Mouse (Mus musculus) bone marrow macrophage, adult 2 months (primary cell): ENCODE measurements at regions not wholly inside any gene's neighbourhood (a gene's known extent, or its start where the extent isn't known, plus 50 kb on each side); places are given as distances from the start of the nearest gene placed in this dataset.

Experiments
- CTCF ChIP-seq: IDR thresholded peaks from 2 replicates; pipeline ENCODE4 v1.5.1; 2012; ENCODE audit warnings: low read depth, mild to moderate bottlenecking, low read length, moderate library complexity
- POLR2A ChIP-seq: IDR thresholded peaks from 2 replicates; pipeline ENCODE4 v1.6.1; 2012; ENCODE audit warnings: mild to moderate bottlenecking, low read depth, low read length, borderline replicate concordance

DNA sequence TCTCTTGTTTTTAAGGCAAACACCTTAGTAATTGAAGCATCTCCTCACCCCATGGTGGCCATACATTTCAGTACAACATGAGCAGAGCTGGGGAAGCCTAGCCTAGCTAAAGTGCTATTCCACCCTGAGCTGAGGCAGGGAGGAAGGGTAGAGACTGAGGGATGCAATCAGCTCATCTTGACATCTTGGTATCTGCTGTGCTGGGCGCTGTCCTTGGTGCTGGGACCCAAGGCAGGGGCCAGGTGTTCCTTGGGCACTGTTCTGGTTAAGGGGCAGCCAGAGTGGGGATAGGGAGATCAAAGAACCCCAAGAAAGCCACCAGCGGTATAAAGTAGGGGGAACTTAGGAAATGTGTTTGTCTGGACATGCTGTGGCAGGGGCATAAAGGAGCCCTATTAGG, 228.7 kb downstream of the Cyp26b1 start:
- TF ChIP-seq CTCF = no peak
- no peak for TF ChIP-seq POLR2A
